In genomic region chr5:106778176-106778781, GRCm38 (mm10) we compare ENCODE assay signal across 22 mouse cellular contexts.
DNase-seq lines count a peak whose midpoint lies in the region; ATAC-seq and TF ChIP-seq lines count a peak whose summit lies in the region.
"Had no signal": no experiment of that assay in that cellular context is flagged by ENCODE, and none has a peak within 500 bp of the region (broad histone marks: within the 10 kb centered on the region; RNA-seq: fewer than 3 reads in every experiment).

No protein-coding gene starts in this region.

- H3K4me1 ChIP-seq in midbrain, embryonic 10.5 days = peaks cover 37% of the 10 kb centered on the region
- H3K4me1 ChIP-seq in midbrain, embryonic 16.5 days (ENCODE audit: control insufficient read depth, insufficient read depth, low read length) = peaks cover 2% of the 10 kb centered on the region; the same call in 1 of the 2 replicates
- H3K4me1 ChIP-seq in embryonic facial prominence, embryonic 14.5 days (ENCODE audit: control insufficient read depth, insufficient read depth, low read length) = peaks cover under 1% of the 10 kb centered on the region; the same call in 1 of the 2 replicates
- no peaks in the 10 kb centered on the region for H3K4me1 ChIP-seq in liver, postnatal 0 days (ENCODE audit: insufficient read depth)
- H3K4me1 ChIP-seq: heart, embryonic 15.5 days had no signal

- TF ChIP-seq EP300 in liver, postnatal 0 days (IDR thresholded peaks at IDR 0.05; ENCODE audit: low read depth) = no peak

- H3K9me3 ChIP-seq in midbrain, embryonic 10.5 days (replicated peaks) = no peaks in the 10 kb centered on the region
- H3K9me3 ChIP-seq in midbrain, embryonic 16.5 days (replicated peaks; ENCODE audit: control insufficient read depth, low read length, poor library complexity, severe bottlenecking) = no peaks in the 10 kb centered on the region
- no peaks in the 10 kb centered on the region for H3K9me3 ChIP-seq in embryonic facial prominence, embryonic 14.5 days (ENCODE audit: control insufficient read depth, low read length)
- H3K9me3 ChIP-seq in liver, postnatal 0 days (ENCODE audit: low read length) = no peaks in the 10 kb centered on the region
- H3K9me3 ChIP-seq: embryonic facial prominence, embryonic 13.5 days; forebrain, embryonic 12.5 days; heart, embryonic 15.5 days; hindbrain, embryonic 13.5 days had no signal

- peak; percentile 21 for DNase-seq in midbrain, embryonic 10.5 days (ENCODE audit: low spot score)
- DNase-seq in brain, embryonic 14.5 days (ENCODE audit: low read depth) = peak; percentile 45
- peak; percentile 59 for DNase-seq in embryonic facial prominence, embryonic 14.5 days (ENCODE audit: low spot score)
- DNase-seq in cerebellum, postnatal 36 days = no peak
- DNase-seq in liver, postnatal 0 days = no peak
- no peak for DNase-seq in ovary, postnatal 14 days (ENCODE audit: low spot score)
- DNase-seq: adrenal gland, postnatal 14 days; cerebellum, adult 18-20 months; cerebellum, adult 9-11 months; gastrocnemius, postnatal 14 days; heart, adult 2 months; heart, postnatal 14 days had no signal

- ATAC-seq in midbrain, embryonic 16.5 days = no peak
- ATAC-seq in embryonic facial prominence, embryonic 14.5 days (ENCODE audit: low read depth) = peak; percentile 71
- ATAC-seq in liver, postnatal 0 days = no peak
- ATAC-seq: activated CD4-positive, CD25-positive, alpha-beta regulatory T cell, adult 4 months; forebrain, embryonic 16.5 days; hindbrain, postnatal 0 days had no signal

- no peak overlapping the region for H3K4me2 ChIP-seq in midbrain, embryonic 16.5 days (ENCODE audit: low read length)
- no peak overlapping the region for H3K4me2 ChIP-seq in embryonic facial prominence, embryonic 14.5 days (ENCODE audit: low read depth, low read length)
- no peak overlapping the region for H3K4me2 ChIP-seq in liver, postnatal 0 days (ENCODE audit: low read depth, low read length)
- H3K4me2 ChIP-seq: embryonic facial prominence, embryonic 13.5 days; forebrain, embryonic 12.5 days; heart, embryonic 11.5 days; heart, embryonic 15.5 days; hindbrain, embryonic 13.5 days had no signal

- no peak overlapping the region for H3K9ac ChIP-seq in midbrain, embryonic 16.5 days (ENCODE audit: low read depth, low read length)
- H3K9ac ChIP-seq in embryonic facial prominence, embryonic 14.5 days (ENCODE audit: low read depth, low read length) = no peak overlapping the region
- no peak overlapping the region for H3K9ac ChIP-seq in liver, postnatal 0 days (replicated peaks)
- H3K9ac ChIP-seq: embryonic facial prominence, embryonic 13.5 days; forebrain, embryonic 12.5 days; heart, embryonic 15.5 days; hindbrain, embryonic 13.5 days had no signal

- WGBS in midbrain, embryonic 10.5 days = 16% methylated on average over 8 of the region's 8 CpGs
- 19% methylated on average over 8 of the region's 8 CpGs for WGBS in midbrain, embryonic 16.5 days
- 27% methylated on average over 8 of the region's 8 CpGs for WGBS in embryonic facial prominence, embryonic 14.5 days
- WGBS in liver, postnatal 0 days (ENCODE audit: insufficient replicate concordance) = 55% methylated on average over 8 of the region's 8 CpGs

- TF ChIP-seq POLR2A in brain, embryonic 14.5 days (IDR thresholded peaks at IDR 0.05; ENCODE audit: borderline replicate concordance, extremely low read depth, insufficient read depth, insufficient read length, poor library complexity, severe bottlenecking) = no peak

- H3K36me3 ChIP-seq in midbrain, embryonic 10.5 days = no peaks in the 10 kb centered on the region
- no peaks in the 10 kb centered on the region for H3K36me3 ChIP-seq in midbrain, embryonic 16.5 days (ENCODE audit: control insufficient read depth, insufficient read depth, low read length)
- H3K36me3 ChIP-seq in embryonic facial prominence, embryonic 14.5 days (ENCODE audit: control insufficient read depth, insufficient read depth, low read length) = no peaks in the 10 kb centered on the region
- H3K36me3 ChIP-seq in liver, postnatal 0 days (replicated peaks; ENCODE audit: insufficient read depth, low read length) = no peaks in the 10 kb centered on the region
- H3K36me3 ChIP-seq: embryonic facial prominence, embryonic 13.5 days; forebrain, embryonic 12.5 days; heart, embryonic 15.5 days; hindbrain, embryonic 13.5 days had no signal

- no peak overlapping the region for H3K4me3 ChIP-seq in midbrain, embryonic 10.5 days
- no peak overlapping the region for H3K4me3 ChIP-seq in midbrain, embryonic 16.5 days (ENCODE audit: low read depth, low read length)
- no peak overlapping the region for H3K4me3 ChIP-seq in embryonic facial prominence, embryonic 14.5 days (ENCODE audit: low read depth, low read length)
- H3K4me3 ChIP-seq in liver, postnatal 0 days (ENCODE audit: low read depth, low read length) = no peak overlapping the region
- H3K4me3 ChIP-seq: embryonic facial prominence, embryonic 13.5 days; erythroblast, embryonic 14.5 days; forebrain, embryonic 12.5 days; heart, adult 2 months; heart, embryonic 15.5 days; hindbrain, embryonic 13.5 days had no signal

- no peak for TF ChIP-seq CTCF in brain, embryonic 14.5 days (IDR thresholded peaks at IDR 0.05; ENCODE audit: borderline replicate concordance, extremely low read depth, insufficient read depth, insufficient read length)
- TF ChIP-seq CTCF in liver, postnatal 0 days (IDR thresholded peaks at IDR 0.05; ENCODE audit: low read depth) = no peak

- H3K27me3 ChIP-seq in midbrain, embryonic 10.5 days (ENCODE audit: low read depth, poor library complexity, severe bottlenecking) = peaks cover 16% of the 10 kb centered on the region
- no peaks in the 10 kb centered on the region for H3K27me3 ChIP-seq in midbrain, embryonic 16.5 days (ENCODE audit: control insufficient read depth, insufficient read depth, low read depth, low read length)
- H3K27me3 ChIP-seq in embryonic facial prominence, embryonic 14.5 days (replicated peaks; ENCODE audit: control insufficient read depth, insufficient read depth, low read length) = no peaks in the 10 kb centered on the region
- no peaks in the 10 kb centered on the region for H3K27me3 ChIP-seq in liver, postnatal 0 days (ENCODE audit: insufficient read depth, low read length)
- H3K27me3 ChIP-seq: embryonic facial prominence, embryonic 13.5 days; heart, embryonic 15.5 days had no signal

- 0 out of 2 replicates have a peak overlapping the region, but pooled peaks have one; percentile 2 for H3K27ac ChIP-seq in midbrain, embryonic 10.5 days (replicated peaks)
- H3K27ac ChIP-seq in midbrain, embryonic 16.5 days (ENCODE audit: low read length) = no peak overlapping the region
- no peak overlapping the region for H3K27ac ChIP-seq in embryonic facial prominence, embryonic 14.5 days (replicated peaks; ENCODE audit: low read depth, low read length)
- H3K27ac ChIP-seq in liver, postnatal 0 days (ENCODE audit: low read depth) = no peak overlapping the region
- H3K27ac ChIP-seq: embryonic facial prominence, embryonic 13.5 days; forebrain, embryonic 12.5 days; heart, adult 2 months; heart, embryonic 15.5 days; hindbrain, embryonic 13.5 days; hindbrain, postnatal 0 days had no signal

Comparison
In these comparisons a context has a peak if more than half of its experiments do, and no peak if none do; other contexts are left out.
1. DNase-seq: peak in midbrain, embryonic 10.5 days (single experiment), brain, embryonic 14.5 days (single experiment) and embryonic facial prominence, embryonic 14.5 days (single experiment); none in cerebellum, postnatal 36 days (0 of 2), liver, postnatal 0 days (single experiment) and ovary, postnatal 14 days (single experiment).